Mouse (Mus musculus): Measurements from ENCODE around the gene Bhlha9. TPM values are rescaled to one million over a fixed set of nuclear protein-coding genes. Genes with fewer than 3 reads are reported as not detected.

Bhlha9 gene
- not detected for total RNA-seq (2021)
- long read RNA-seq, experiment 1, partial matches to known transcripts, result 0 of 1 reads
- long read RNA-seq, experiment 1, other reads (novel, unspliced or antisense), result 0 of 1 reads
- long read RNA-seq, experiment 2, result 0 reads

GRCm38 (mm10) chr11:76671871-76672475, at the start of gene Bhlha9:
Bhlha9 (plus strand) TSS chr11:76672470.
- DNase-seq (ENCODE audit: low spot score in 2 of 2), result no peak

DNA sequence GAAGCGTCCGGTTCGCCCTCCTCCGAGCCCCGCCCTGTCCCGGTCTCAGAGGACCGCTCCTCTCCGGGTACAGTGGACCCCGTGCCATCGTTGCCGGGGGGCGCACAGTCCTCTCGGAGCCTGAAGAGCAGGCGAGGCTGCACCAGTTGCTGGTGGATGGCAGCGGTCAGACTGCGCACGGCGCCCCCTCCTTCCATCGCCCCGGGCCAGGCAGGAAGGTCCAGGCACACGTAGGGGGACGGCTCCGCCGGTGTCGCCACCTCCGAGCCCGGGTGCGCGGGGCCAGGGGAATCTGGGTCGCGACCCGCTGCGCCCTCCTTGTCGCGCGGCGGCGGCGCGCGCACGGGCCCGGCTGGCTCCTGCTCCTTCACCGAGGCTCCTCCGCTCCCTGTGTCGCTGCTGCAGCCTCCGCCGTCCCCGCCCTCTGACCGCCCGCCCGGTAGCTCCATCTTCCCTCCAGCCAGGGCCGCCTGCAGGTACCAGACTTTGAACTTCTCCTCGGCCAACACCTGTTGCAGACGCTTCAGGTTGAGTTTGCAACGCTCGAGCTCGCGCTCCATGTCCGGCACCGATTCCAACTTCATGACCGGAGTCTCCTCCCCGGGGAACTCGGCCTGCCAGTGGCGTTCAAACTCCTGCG, 49.6 kb upstream of the Bhlha9 start:
- DNase-seq (ENCODE audit: low spot score in 2 of 2), result peak; percentile 32 to 38

GRCm38 (mm10) chr11:76623206-76623961, 48.9 kb upstream of the Bhlha9 start:
- DNase-seq (ENCODE audit: low spot score in 2 of 2), result peak; percentile 57 to 64

DNA sequence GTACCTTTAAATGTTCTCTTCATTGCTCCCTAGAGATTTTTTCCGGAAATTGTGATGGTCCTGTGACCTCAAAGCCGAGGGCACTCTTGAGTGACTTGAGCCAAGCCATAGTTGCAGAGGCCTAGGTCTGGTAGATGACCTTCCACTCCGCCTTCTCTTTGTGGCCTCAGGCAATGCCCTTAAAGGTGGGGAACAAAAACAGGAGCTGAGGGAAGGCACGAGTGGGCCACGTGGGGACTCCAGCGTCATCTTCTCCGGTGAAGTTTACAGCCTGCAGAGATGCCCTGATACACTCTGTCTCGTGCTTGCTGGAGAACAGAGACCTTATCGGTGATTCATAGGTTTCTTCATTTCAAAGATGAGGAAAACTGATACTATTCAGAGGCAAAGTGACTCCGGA, 48.2 kb upstream of the Bhlha9 start:
- no peak for DNase-seq (ENCODE audit: low spot score in 2 of 2)

GRCm38 (mm10) chr11:76624881-76625280, 47.4 kb upstream of the Bhlha9 start:
- no peak for DNase-seq (ENCODE audit: low spot score in 2 of 2)

DNA sequence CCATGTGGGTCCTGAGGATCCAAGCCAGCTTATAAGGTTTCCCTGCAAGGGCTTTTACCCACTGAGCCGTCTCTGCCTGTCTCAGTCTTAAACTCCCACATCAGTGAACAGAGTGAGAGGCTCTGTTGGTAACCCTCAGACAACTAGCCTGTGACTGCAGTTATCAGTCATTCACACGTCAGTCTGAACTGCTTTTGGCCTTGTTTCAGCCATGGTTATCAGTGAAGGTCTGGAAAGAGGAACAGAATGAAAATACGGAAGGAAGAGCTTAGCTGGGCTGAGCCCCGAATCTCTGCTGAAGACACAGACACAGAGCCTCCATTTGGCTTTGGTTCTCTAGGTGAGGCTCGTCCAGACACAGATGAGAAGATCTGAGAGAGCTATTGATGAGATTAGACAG, 43.7 kb upstream of the Bhlha9 start:
- DNase-seq (ENCODE audit: low spot score in 2 of 2), result no peak

DNA sequence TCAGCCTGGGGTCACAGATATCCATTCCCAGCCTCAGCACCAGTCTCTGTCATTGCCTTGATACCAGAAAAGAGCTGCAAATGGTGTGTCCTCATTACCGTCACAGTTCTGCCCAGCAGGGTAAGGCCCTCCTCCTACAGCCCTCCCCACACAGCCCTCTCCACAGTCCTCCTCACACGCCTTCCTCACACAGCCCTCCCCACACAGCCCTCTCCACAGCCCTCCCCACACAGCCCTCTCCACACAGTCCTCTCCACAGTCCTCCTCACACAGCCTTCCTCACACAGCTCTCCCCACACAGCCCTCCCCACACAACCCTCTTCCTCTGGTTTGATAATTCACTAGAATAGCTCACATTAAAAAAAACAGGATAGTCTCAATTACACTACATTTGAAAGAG, 42.2 kb upstream of the Bhlha9 start:
- DNase-seq (ENCODE audit: low spot score in 2 of 2), result no peak

GRCm38 (mm10) chr11:76630487-76630886, 41.8 kb upstream of the Bhlha9 start:
- no peak for DNase-seq (ENCODE audit: low spot score in 2 of 2)

- no peak for DNase-seq (ENCODE audit: low spot score in 2 of 2)
Measured at GRCm38 (mm10) chr11:76639269-76639985, 32.8 kb upstream of the Bhlha9 start.

GRCm38 (mm10) chr11:76640231-76640630, 32.0 kb upstream of the Bhlha9 start:
- DNase-seq (ENCODE audit: low spot score in 2 of 2), result no peak

GRCm38 (mm10) chr11:76644257-76644656, 28.0 kb upstream of the Bhlha9 start:
- no peak for DNase-seq (ENCODE audit: low spot score in 2 of 2)

DNA sequence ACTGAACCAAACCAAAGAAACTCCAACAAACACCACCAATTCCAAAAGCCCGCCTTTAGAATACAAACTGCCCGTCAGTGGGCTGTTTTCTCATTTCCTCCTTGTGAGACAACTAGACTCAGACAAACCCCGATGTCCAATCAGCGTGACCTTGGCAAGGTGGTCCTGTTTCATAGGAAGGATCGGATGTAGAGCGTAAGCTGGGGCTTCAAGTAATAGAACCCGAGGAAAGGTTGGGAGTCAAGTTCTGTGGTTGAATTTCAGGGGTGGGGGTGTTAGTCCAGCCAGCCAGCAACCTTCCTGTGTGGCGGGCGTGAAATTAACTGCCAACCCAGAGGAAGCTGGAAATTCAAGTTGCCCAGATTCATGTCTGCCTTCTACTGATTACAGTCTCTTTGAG, 27.2 kb upstream of the Bhlha9 start:
- DNase-seq (ENCODE audit: low spot score in 2 of 2), result no peak

- DNase-seq (ENCODE audit: low spot score in 2 of 2), result peak; percentile 84 to 89
Measured at GRCm38 (mm10) chr11:76645955-76646354, 26.3 kb upstream of the Bhlha9 start.

DNA sequence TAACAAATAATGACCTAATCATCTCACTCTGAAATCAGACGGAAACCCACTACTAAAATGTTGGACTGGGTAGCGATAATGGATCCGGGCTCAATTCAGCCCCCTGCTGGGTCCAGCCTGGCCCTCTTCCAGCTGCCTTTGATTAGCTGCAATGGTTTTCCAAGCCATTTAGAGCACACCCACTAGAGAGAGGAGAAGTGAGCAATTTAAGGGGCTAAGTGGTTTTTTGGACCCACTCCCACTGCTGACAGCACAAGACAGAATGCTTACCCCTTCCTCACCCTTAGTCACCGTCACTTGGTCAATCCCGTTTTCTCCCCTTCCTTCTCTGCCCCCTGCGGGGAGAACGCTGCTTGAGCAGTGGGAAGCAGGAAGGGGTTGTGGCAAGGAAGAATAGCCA, 25.2 kb upstream of the Bhlha9 start:
- DNase-seq (ENCODE audit: low spot score in 2 of 2), result peak in 1 of 2 experiments; percentile 15

DNA sequence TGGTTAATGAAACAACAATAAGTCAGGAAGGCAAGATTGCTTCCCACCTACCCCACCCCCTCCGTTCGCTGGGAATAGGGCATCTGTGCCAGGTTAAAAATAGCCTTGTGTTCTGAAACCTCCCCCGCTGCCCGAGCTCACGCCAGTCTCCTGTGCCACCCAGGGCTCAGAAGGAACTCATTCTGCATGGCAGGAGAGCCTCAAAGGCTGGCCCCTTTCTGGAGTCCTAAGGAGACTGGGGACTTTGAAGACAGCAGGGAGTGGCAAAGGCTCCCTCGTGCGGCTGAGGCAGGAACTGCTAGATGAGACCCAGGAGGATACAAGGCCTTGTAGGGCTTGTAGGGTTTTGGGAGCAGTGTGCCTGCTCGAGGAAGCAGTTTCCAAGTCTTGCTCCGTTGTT, 24.8 kb upstream of the Bhlha9 start:
- peak in 1 of 2 experiments; percentile 48 for DNase-seq (ENCODE audit: low spot score in 2 of 2)

DNA sequence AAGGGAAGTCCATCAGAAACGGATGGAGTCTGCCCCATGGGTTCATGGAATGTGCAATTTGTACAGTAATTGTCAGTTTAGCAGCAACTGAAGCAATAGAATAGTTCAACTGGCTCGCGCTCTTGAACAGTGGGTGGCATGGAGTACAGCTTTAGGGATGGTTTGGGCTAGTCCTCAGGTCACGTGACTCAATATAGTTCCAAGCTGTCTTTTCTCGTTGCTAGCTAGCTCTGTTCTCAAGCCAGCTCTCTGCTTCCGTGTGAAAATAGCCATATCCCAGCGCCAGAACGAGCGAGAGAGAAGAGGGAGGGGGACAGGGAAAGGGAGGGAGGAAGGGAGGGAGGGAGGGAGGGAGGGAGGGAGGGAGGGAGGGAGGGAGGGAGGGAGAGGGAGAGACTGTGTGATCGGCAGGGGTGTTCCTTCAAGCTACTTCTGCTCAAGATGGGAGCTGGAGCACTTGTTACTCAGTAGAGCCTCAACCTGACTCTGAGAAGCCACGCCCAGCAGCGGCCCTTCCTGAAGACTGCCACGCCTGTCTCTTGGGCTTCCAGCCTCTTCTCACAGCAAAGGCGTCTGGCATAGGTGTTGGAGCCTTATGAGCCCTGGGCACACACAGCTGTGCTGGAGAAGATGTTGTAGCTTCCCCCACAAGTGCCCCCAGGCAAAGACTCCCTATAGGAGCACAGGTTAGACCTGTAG, 21.3 kb upstream of the Bhlha9 start:
- DNase-seq (ENCODE audit: low spot score in 2 of 2), result no peak

- no peak for DNase-seq (ENCODE audit: low spot score in 2 of 2)
Measured at GRCm38 (mm10) chr11:76652838-76653334, 19.4 kb upstream of the Bhlha9 start.

DNA sequence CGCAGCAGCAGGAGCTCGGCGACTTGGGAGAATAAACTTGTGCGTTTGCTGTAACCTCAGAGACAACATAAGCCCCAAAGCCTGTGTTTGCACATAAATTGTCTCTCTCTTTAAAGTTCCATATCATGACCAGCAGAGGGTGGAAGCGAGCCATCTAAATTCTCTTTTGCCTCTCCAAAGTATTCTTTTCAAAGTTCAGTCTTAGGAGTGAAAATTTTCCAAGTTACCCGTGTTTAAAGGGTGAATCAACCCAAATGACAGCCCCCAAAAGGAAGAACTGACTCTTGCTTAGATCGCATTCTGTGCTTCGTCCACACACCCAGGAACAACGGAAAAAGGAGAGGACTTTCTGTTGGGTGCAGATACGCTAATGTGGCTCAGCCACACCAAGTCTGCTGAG, 17.2 kb upstream of the Bhlha9 start:
- peak in 1 of 2 experiments; percentile 47 for DNase-seq (ENCODE audit: low spot score in 2 of 2)

- no peak for DNase-seq (ENCODE audit: low spot score in 2 of 2)
Measured at GRCm38 (mm10) chr11:76657450-76657970, 14.8 kb upstream of the Bhlha9 start.

DNA sequence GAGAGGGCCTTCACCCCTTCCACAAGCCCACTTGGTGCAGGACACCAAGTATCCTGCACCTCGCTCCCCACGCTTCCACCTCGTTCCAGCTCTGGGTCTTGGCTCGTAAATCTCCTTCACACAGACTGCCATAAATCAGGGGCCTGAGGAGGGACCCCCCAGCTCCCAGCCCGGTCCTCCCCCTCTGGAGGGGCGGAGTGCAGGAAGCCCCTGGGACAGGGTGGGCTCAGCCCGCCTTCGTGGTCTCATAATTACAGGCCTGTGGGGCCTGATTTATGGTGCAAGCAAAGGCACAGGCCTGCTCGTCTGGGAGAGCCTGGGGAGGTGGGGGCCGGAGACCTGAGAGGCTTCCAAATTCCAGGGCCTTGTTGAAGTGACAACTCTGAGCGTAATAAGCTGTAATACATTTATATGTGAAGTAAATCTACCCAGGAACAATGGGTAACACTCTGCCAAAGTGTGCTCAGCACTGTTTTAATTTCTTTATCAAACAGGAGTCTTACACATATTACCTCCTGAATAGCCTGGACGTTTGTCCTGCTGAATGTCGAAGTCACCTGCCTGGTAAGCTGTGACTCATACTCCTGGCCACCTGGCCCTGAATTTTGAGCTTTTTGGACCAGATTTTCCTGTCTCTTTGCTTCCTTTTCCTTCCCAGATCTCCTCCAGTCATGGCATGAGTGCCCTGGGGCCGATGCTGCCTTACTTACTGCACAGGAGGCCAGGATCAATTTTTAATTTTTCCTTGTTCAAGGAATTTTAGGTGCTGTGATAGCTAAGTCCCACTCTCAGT, 12.9 kb upstream of the Bhlha9 start:
- DNase-seq (ENCODE audit: low spot score in 2 of 2), result no peak

Measured in gastrocnemius, postnatal 4 days (tissue).